Mouse (Mus musculus) MEL (cell line): ENCODE results near the gene Hspa12b. TPM values are rescaled to one million over a fixed set of nuclear protein-coding genes. Genes with fewer than 3 reads are reported as not detected.

ENCODE experiments used
- DNase-seq: peaks from one replicate; pipeline ENCODE4 v3.0.0; 2011; ENCODE audit warnings: low read depth, low spot score
- H3K27ac ChIP-seq: 2 replicates; pipeline ENCODE4 v1.5.1; 2012; ENCODE audit warnings: low read depth, mild to moderate bottlenecking, control low read depth, low read length, moderate library complexity; ENCODE audit not compliant: control insufficient read depth
- H3K27me3 ChIP-seq, 2 experiments: fragments of 150-350 bp in 1 of 2; sonication (generic) in 1 of 2; 2 replicates each; pipeline ENCODE4 v1.6.1; 2012; ENCODE audit warnings: low read length in 2 of 2, mild to moderate bottlenecking in 2 of 2, improper control_type of control experiment in 1 of 2, moderate library complexity in 1 of 2; ENCODE audit not compliant: insufficient read depth in 2 of 2, control insufficient read depth in 1 of 2
- H3K36me3 ChIP-seq, 2 experiments: 2 replicates each; pipeline ENCODE4 v1.6.1; 2012 to 2014; ENCODE audit warnings: low read length in 2 of 2, improper control_type of control experiment in 1 of 2, inconsistent platforms in 1 of 2, mild to moderate bottlenecking in 1 of 2; ENCODE audit not compliant: insufficient read depth in 2 of 2, control insufficient read depth in 1 of 2
- H3K4me1 ChIP-seq, 2 experiments: fragments of 150-350 bp in 1 of 2; sonication (generic) in 1 of 2; 2 replicates each; pipeline ENCODE4 v1.6.1; 2012; ENCODE audit warnings: low read length in 2 of 2, improper control_type of control experiment in 1 of 2, mild to moderate bottlenecking in 1 of 2; ENCODE audit not compliant: insufficient read depth in 2 of 2, control insufficient read depth in 1 of 2
- H3K4me3 ChIP-seq, 2 experiments: fragments of 150-350 bp in 1 of 2; sonication (generic) in 1 of 2; 2 replicates each; pipeline ENCODE4 v1.5.1; 2012; ENCODE audit warnings: low read depth in 2 of 2, low read length in 2 of 2, mild to moderate bottlenecking in 2 of 2, moderate library complexity in 2 of 2, control low read depth in 1 of 2, improper control_type of control experiment in 1 of 2; ENCODE audit not compliant: control insufficient read depth in 1 of 2, insufficient read depth in 1 of 2
- H3K79me2 ChIP-seq: 2 replicates; pipeline ENCODE4 v1.6.1; 2012; ENCODE audit warnings: mild to moderate bottlenecking, low read length, moderate library complexity; ENCODE audit not compliant: control insufficient read depth, poor library complexity, insufficient read depth
- H3K9ac ChIP-seq: 2 replicates; pipeline ENCODE4 v1.6.1; 2012; ENCODE audit warnings: low read depth, mild to moderate bottlenecking, control low read depth, low read length, moderate library complexity; ENCODE audit not compliant: control insufficient read depth, poor library complexity, severe bottlenecking
- H3K9me3 ChIP-seq: fragments of 150-350 bp; sonication (generic); replicated peaks from 2 replicates; pipeline ENCODE4 v1.6.1; 2012; ENCODE audit warnings: mild to moderate bottlenecking, low read length, improper control_type of control experiment, moderate library complexity; ENCODE audit not compliant: insufficient read depth
- ELF1 ChIP-seq: IDR thresholded peaks from 2 replicates; pipeline ENCODE4 v1.6.1; 2014; ENCODE audit warnings: low read depth, mild to moderate bottlenecking, inconsistent platforms, low read length, improper control_type of control experiment, moderate library complexity
- ETS1 ChIP-seq: IDR thresholded peaks from 2 replicates; pipeline ENCODE4 v1.6.1; 2012; ENCODE audit warnings: low read depth, mild to moderate bottlenecking, inconsistent platforms, low read length, improper control_type of control experiment, moderate library complexity
- GABPA ChIP-seq: IDR thresholded peaks from 2 replicates; pipeline ENCODE4 v1.6.1; 2012; ENCODE audit warnings: low read depth, mild to moderate bottlenecking, inconsistent platforms, low read length, improper control_type of control experiment, moderate library complexity
- GATA1 ChIP-seq: IDR thresholded peaks from 2 replicates; pipeline ENCODE4 v1.6.1; 2011; ENCODE audit warnings: low read depth, low read length, improper control_type of control experiment
- HCFC1 ChIP-seq: IDR thresholded peaks from 2 replicates; pipeline ENCODE4 v1.6.1; 2012; ENCODE audit warnings: low read depth, mild to moderate bottlenecking, inconsistent platforms, low read length, improper control_type of control experiment, moderate library complexity
- KAT2A ChIP-seq: conservative IDR thresholded peaks from 2 replicates; pipeline ENCODE4 v1.6.1; 2012; ENCODE audit warnings: low read depth, low read length, improper control_type of control experiment, inconsistent platforms
- MAX ChIP-seq: IDR thresholded peaks from 2 replicates; pipeline ENCODE4 v1.6.1; 2011; ENCODE audit warnings: low read length, improper control_type of control experiment
- MAZ ChIP-seq: IDR thresholded peaks from 2 replicates; pipeline ENCODE4 v1.6.1; 2012; ENCODE audit warnings: low read depth, mild to moderate bottlenecking, inconsistent platforms, low read length, improper control_type of control experiment
- MEF2A ChIP-seq: IDR thresholded peaks from 2 replicates; pipeline ENCODE4 v1.6.1; 2014; ENCODE audit warnings: low read depth, mild to moderate bottlenecking, inconsistent platforms, low read length, improper control_type of control experiment; ENCODE audit not compliant: poor library complexity, insufficient replicate concordance, severe bottlenecking; ENCODE audit errors: extremely low read depth
- MXI1 ChIP-seq: IDR thresholded peaks from 2 replicates; pipeline ENCODE4 v1.6.1; 2011; ENCODE audit warnings: mild to moderate bottlenecking, low read depth, low read length, improper control_type of control experiment
- MYB ChIP-seq: IDR thresholded peaks from 2 replicates; pipeline ENCODE4 v1.6.1; 2011; ENCODE audit warnings: mild to moderate bottlenecking, low read depth, low read length, improper control_type of control experiment
- MYC ChIP-seq: IDR thresholded peaks from 2 replicates; pipeline ENCODE4 v1.6.1; 2011; ENCODE audit warnings: low read depth, mild to moderate bottlenecking, low read length, improper control_type of control experiment, moderate library complexity
- NELFE ChIP-seq: IDR thresholded peaks from 2 replicates; pipeline ENCODE4 v1.6.1; 2011; ENCODE audit warnings: low read depth, low read length, improper control_type of control experiment
- POLR2A ChIP-seq, 2 experiments: IDR thresholded peaks; 2 replicates each; pipeline ENCODE4 v1.6.1; 2011 to 2012; ENCODE audit warnings: low read length in 2 of 2, mild to moderate bottlenecking in 2 of 2, control low read depth in 1 of 2, improper control_type of control experiment in 1 of 2, low read depth in 1 of 2, moderate library complexity in 1 of 2; ENCODE audit not compliant: control insufficient read depth in 1 of 2, insufficient read depth in 1 of 2, poor library complexity in 1 of 2
- POLR2AphosphoS2 ChIP-seq: IDR thresholded peaks from 2 replicates; pipeline ENCODE4 v1.6.1; 2011; ENCODE audit warnings: low read length, improper control_type of control experiment
- POLR2AphosphoS5 ChIP-seq: IDR thresholded peaks from 2 replicates; pipeline ENCODE4 v1.6.1; 2012; ENCODE audit warnings: low read depth, borderline replicate concordance, mild to moderate bottlenecking, inconsistent platforms, low read length, moderate library complexity, mixed read lengths
- RAD21 ChIP-seq: IDR thresholded peaks from 2 replicates; pipeline ENCODE4 v1.6.1; 2011; ENCODE audit warnings: mild to moderate bottlenecking, low read depth, low read length, improper control_type of control experiment
- RCOR1 ChIP-seq: IDR thresholded peaks from 2 replicates; pipeline ENCODE4 v1.6.1; 2012; ENCODE audit warnings: low read depth, mild to moderate bottlenecking, inconsistent platforms, low read length, improper control_type of control experiment
- SMC3 ChIP-seq: IDR thresholded peaks from 2 replicates; pipeline ENCODE4 v1.6.1; 2011; ENCODE audit warnings: low read depth, low read length, improper control_type of control experiment
- TAL1 ChIP-seq: IDR thresholded peaks from 2 replicates; pipeline ENCODE4 v1.6.1; 2012; ENCODE audit warnings: mild to moderate bottlenecking, inconsistent platforms, low read length, moderate library complexity, mixed read lengths
- TBP ChIP-seq: IDR thresholded peaks from 2 replicates; pipeline ENCODE4 v1.8.0; 2011; ENCODE audit warnings: low read depth, low read length, improper control_type of control experiment
- USF1 ChIP-seq: IDR thresholded peaks from 2 replicates; pipeline ENCODE4 v1.6.1; 2014; ENCODE audit warnings: low read depth, mild to moderate bottlenecking, inconsistent platforms, low read length, improper control_type of control experiment, moderate library complexity
- USF2 ChIP-seq, 2 experiments: IDR thresholded peaks; 2 replicates each; pipeline ENCODE4 v1.6.1; 2011 to 2012; ENCODE audit warnings: improper control_type of control experiment in 2 of 2, low read length in 2 of 2, borderline replicate concordance in 1 of 2, inconsistent platforms in 1 of 2, low read depth in 1 of 2, mild to moderate bottlenecking in 1 of 2; ENCODE audit not compliant: insufficient read depth in 1 of 2
- ZMIZ1 ChIP-seq: IDR thresholded peaks from 2 replicates; pipeline ENCODE4 v1.6.1; 2012; ENCODE audit warnings: low read depth, mild to moderate bottlenecking, inconsistent platforms, low read length, improper control_type of control experiment, moderate library complexity
- polyA plus RNA-seq, 2 experiments: library from polyadenylated mRNA; stranded (reverse) in 1 of 2; unstranded in 1 of 2; fragments of >175 nt in 1 of 2; fragments of >200 nt in 1 of 2; gene quantifications; 2 replicates each; pipeline versions ENCODE4 v1.2.1 to v1.2.4; 2012; ENCODE audit warnings: low replicate concordance in 2 of 2, low read depth in 1 of 2; ENCODE audit not compliant: insufficient read length in 2 of 2, insufficient read depth in 1 of 2, missing spikeins in 1 of 2
- total RNA-seq: library from RNA; depleted of rRNA; stranded (reverse); fragments of 300-350 nt; gene quantifications from 2 replicates; pipeline ENCODE4 v1.2.3, GENCODE M21; 2012

The Hspa12b gene
- total and polyA plus RNA-seq, 3 experiments, result 0.04 to 1.2 TPM; not detected in 1

DNA sequence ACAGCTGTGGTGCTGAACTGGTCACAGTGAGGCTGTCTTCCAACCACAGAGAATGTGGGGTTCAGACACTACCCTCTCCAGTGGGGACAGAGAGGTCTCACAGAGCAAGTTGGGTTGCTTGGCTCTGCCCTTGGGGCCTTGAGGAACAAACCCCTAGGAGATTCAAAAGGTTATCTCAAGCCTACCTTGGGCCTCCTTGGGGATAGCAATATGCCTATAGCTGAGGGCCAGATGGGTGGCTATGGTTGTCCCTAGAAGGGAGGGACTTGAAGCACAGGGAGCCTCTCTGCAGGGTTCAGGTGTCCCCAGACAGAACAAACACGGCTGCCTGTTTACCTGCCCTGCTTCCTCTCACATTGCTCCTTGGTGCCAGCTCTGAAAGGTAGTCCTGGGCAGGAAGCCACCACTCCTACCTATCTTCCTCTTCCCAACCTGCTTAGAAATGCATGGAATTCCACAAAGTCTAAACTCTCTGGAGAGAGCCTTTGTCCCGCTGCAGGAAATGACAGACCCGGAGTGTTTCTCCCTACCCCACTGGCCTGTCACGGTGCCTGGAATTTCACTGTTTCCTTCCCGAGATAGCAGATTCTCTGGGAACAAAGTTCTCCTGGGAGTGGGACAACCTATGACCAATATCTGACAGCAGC, 12.9 kb downstream of the Hspa12b start:
- no peaks in the 10 kb centered on the region for H3K9me3 ChIP-seq
- no peaks in the 10 kb centered on the region for H3K27me3 ChIP-seq
- H3K79me2 ChIP-seq, result no peaks in the 10 kb centered on the region
- H3K4me1 ChIP-seq, result peaks cover 10 to 24% of the 10 kb centered on the region in 2 experiments
- no peak overlapping the region for H3K4me3 ChIP-seq
- DNase-seq, result no peak
- H3K27ac ChIP-seq, result no peak overlapping the region
- H3K9ac ChIP-seq, result no peak overlapping the region
- peaks cover 0 to 7% of the 10 kb centered on the region in 2 experiments; a peak in 2 of 4 replicates for H3K36me3 ChIP-seq
- TF ChIP-seq KAT2A, result no peak
- TF ChIP-seq MYC, result no peak
- TF ChIP-seq SMC3, result no peak
- no peak for TF ChIP-seq RAD21
- no peak for TF ChIP-seq POLR2A (IDR thresholded peaks at IDR 0.05; ENCODE audit: control insufficient read depth in 1 of 2, insufficient read depth in 1 of 2, low read depth in 1 of 2, low read length in 2 of 2, poor library complexity in 1 of 2)
- TF ChIP-seq POLR2AphosphoS5, result no peak
- no peak for TF ChIP-seq TBP
- TF ChIP-seq RCOR1, result no peak
- no peak for TF ChIP-seq ZMIZ1
- TF ChIP-seq USF1, result no peak
- no peak for TF ChIP-seq MYB
- TF ChIP-seq USF2 (IDR thresholded peaks at IDR 0.05; ENCODE audit: borderline replicate concordance in 1 of 2, insufficient read depth in 1 of 2, low read depth in 1 of 2, low read length in 2 of 2), result no peak
- no peak for TF ChIP-seq GATA1
- TF ChIP-seq MAZ, result no peak
- no peak for TF ChIP-seq ETS1

- Histone ChIP-seq H3K79me2 (no peaks in the 10 kb centered on the region), H3K4me1 (peaks cover 10 to 21% of the 10 kb centered on the region in 2 experiments), H3K27ac (no peak overlapping the region), H3K27me3 (no peaks in the 10 kb centered on the region), H3K4me3 (no peak overlapping the region), H3K9ac (no peak overlapping the region), H3K9me3 (no peaks in the 10 kb centered on the region), H3K36me3 (peaks cover 0 to 7% of the 10 kb centered on the region in 2 experiments; a peak in 2 of 4 replicates)
- TF ChIP-seq GABPA (no peak), USF1 (no peak), NELFE (no peak), MXI1 (no peak), MAX (no peak), GATA1 (no peak), ZMIZ1 (no peak), POLR2AphosphoS2 (no peak), TAL1 (no peak), ELF1 (no peak), MEF2A (no peak), MYB (no peak), HCFC1 (no peak)
- DNase-seq, result no peak
Measured at GRCm38 (mm10) chr2:131140533-131140905, 13.4 kb downstream of the Hspa12b start.
